Comparison of ENCODE assay signal across 8 mouse cellular contexts in genomic region chr13:113509403-113510185, GRCm38 (mm10).
DNase-seq lines count a peak whose midpoint lies in the region.

No protein-coding gene starts in this region.

- intact Hi-C loops in heart, postnatal 36 days (cut with DNase I): loop anchor here (5.0 kb wide), 3 partner anchors 67 to 172 kb away; partner anchors contain the start of gene Snx18

- peak; percentile 38 for DNase-seq in embryo, embryonic 10 days (ENCODE audit: low spot score)
- DNase-seq in embryo, embryonic 10.5 days (ENCODE audit: low spot score): no peak
- peak; percentile 87 for DNase-seq in adrenal gland, postnatal 14 days
- DNase-seq in frontal cortex, postnatal 10 days (ENCODE audit: low spot score in 2 of 2): peak; percentile 53 to 62
- peak; percentile 91 for DNase-seq in heart, postnatal 36 days
- DNase-seq in layer of hippocampus, adult 9-11 months: peak; percentile 83
- DNase-seq in lung, postnatal 4 days: peak; percentile 92
- DNase-seq in thymus, postnatal 10 days (ENCODE audit: low spot score in 2 of 2): no peak

Comparison
In these comparisons a context has a peak if more than half of its experiments do, and no peak if none do; other contexts are left out.
1. DNase-seq: peak in embryo, embryonic 10 days (single experiment), adrenal gland, postnatal 14 days (single experiment), frontal cortex, postnatal 10 days (2 of 2), heart, postnatal 36 days (2 of 2), layer of hippocampus, adult 9-11 months (single experiment) and lung, postnatal 4 days (2 of 2); none in embryo, embryonic 10.5 days (single experiment) and thymus, postnatal 10 days (0 of 2).